Mouse (Mus musculus): ENCODE results near the gene Ctso. TPM values are rescaled to one million over a fixed set of nuclear protein-coding genes. Genes with fewer than 3 reads are reported as not detected.

The Ctso gene
- polyA plus RNA-seq, 1 experiment from 2014 or later: 13.6 TPM

DNA sequence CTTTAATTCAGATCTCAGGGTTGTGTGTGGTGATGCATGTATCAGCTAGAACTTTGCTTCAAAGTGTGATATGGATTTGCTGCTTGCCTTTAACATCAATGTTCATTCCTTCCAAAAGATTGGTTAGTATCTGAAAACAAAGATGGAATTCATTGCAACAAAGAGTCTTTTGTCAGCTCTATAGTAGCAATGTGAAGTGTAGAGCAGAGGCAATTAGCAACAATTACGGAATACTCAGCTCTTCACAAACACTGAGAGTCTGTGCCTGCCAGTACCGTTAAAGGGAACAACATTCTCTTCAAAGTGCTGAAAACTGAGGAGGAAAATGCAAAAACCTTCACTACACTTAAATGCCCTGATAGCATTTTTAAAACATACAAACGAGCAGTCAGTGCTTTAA lies 12.7 kb upstream of the Ctso start:
- no peaks in the 10 kb centered on the region for H3K9me3 ChIP-seq (ENCODE audit: control insufficient read depth, low read length)
- H3K27me3 ChIP-seq (replicated peaks; ENCODE audit: control insufficient read depth, insufficient read depth, low read length): no peaks in the 10 kb centered on the region
- H3K27ac ChIP-seq (ENCODE audit: low read depth, low read length): no peak overlapping the region
- no peak overlapping the region for H3K9ac ChIP-seq (ENCODE audit: low read depth, low read length)
- ATAC-seq: no peak
- no peak overlapping the region for H3K4me2 ChIP-seq (ENCODE audit: low read length)
- H3K36me3 ChIP-seq (ENCODE audit: control insufficient read depth, insufficient read depth, low read length): no peaks in the 10 kb centered on the region
- H3K4me3 ChIP-seq (ENCODE audit: low read length): no peak overlapping the region
- no peaks in the 10 kb centered on the region for H3K4me1 ChIP-seq (ENCODE audit: control insufficient read depth, insufficient read depth, low read depth, low read length)
- 41% methylated on average over 3 of the region's 3 CpGs for WGBS

- Histone ChIP-seq H3K4me2 (ENCODE audit: low read length) (no peak overlapping the region), H3K9ac (ENCODE audit: low read depth, low read length) (no peak overlapping the region), H3K27ac (ENCODE audit: low read depth, low read length) (no peak overlapping the region), H3K4me1 (ENCODE audit: control insufficient read depth, insufficient read depth, low read depth, low read length) (no peaks in the 10 kb centered on the region; the same call in 1 of the 2 replicates), H3K36me3 (ENCODE audit: control insufficient read depth, insufficient read depth, low read length) (no peaks in the 10 kb centered on the region), H3K4me3 (ENCODE audit: low read length) (no peak overlapping the region), H3K9me3 (ENCODE audit: control insufficient read depth, low read length) (no peaks in the 10 kb centered on the region), H3K27me3 (replicated peaks; ENCODE audit: control insufficient read depth, insufficient read depth, low read length) (no peaks in the 10 kb centered on the region)
- peak; percentile 79 for ATAC-seq
- WGBS: 39% methylated on average over 4 of the region's 4 CpGs
Measured at GRCm38 (mm10) chr3:81922910-81923309, 9.5 kb upstream of the Ctso start.

GRCm38 (mm10) chr3:81924931-81925330 lies 7.5 kb upstream of the Ctso start:
- 5% methylated on average over 1 of the region's 1 CpGs for WGBS
- H3K4me3 ChIP-seq (ENCODE audit: low read length): no peak overlapping the region
- no peaks in the 10 kb centered on the region for H3K36me3 ChIP-seq (ENCODE audit: control insufficient read depth, insufficient read depth, low read length)
- H3K4me1 ChIP-seq (ENCODE audit: control insufficient read depth, insufficient read depth, low read depth, low read length): no peaks in the 10 kb centered on the region; the same call in 1 of the 2 replicates
- H3K9me3 ChIP-seq (ENCODE audit: control insufficient read depth, low read length): no peaks in the 10 kb centered on the region
- H3K27ac ChIP-seq (ENCODE audit: low read depth, low read length): no peak overlapping the region
- H3K27me3 ChIP-seq (replicated peaks; ENCODE audit: control insufficient read depth, insufficient read depth, low read length): no peaks in the 10 kb centered on the region
- no peak overlapping the region for H3K9ac ChIP-seq (ENCODE audit: low read depth, low read length)
- ATAC-seq: peak; percentile 59
- no peak overlapping the region for H3K4me2 ChIP-seq (ENCODE audit: low read length)

DNA sequence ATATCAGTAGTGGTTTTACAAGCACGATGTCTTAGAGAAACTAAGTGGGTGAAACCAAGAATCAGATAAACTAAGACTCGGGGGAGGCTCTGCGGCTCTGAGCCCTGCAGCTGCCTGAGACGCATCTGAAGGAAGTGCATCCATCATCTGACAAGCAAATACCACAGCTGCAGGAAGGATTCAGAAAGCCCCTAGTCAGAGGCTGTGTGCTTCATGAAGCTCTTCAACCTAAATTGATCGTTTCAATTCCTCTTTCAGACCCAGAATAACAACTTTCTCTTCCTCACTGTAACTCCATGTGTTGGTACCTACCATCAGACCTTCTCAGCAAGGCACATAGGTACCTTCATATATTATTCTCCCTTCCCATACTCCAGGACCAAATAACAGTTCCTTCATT lies 6.5 kb upstream of the Ctso start:
- Histone ChIP-seq H3K4me3 (ENCODE audit: low read length) (no peak overlapping the region), H3K4me1 (ENCODE audit: control insufficient read depth, insufficient read depth, low read depth, low read length) (no peaks in the 10 kb centered on the region; the same call in 1 of the 2 replicates), H3K36me3 (ENCODE audit: control insufficient read depth, insufficient read depth, low read length) (no peaks in the 10 kb centered on the region), H3K9ac (ENCODE audit: low read depth, low read length) (no peak overlapping the region), H3K27ac (ENCODE audit: low read depth, low read length) (no peak overlapping the region), H3K27me3 (replicated peaks; ENCODE audit: control insufficient read depth, insufficient read depth, low read length) (no peaks in the 10 kb centered on the region), H3K9me3 (ENCODE audit: control insufficient read depth, low read length) (no peaks in the 10 kb centered on the region), H3K4me2 (ENCODE audit: low read length) (no peak overlapping the region)
- ATAC-seq: no peak
- 50% methylated on average over 5 of the region's 5 CpGs for WGBS

DNA sequence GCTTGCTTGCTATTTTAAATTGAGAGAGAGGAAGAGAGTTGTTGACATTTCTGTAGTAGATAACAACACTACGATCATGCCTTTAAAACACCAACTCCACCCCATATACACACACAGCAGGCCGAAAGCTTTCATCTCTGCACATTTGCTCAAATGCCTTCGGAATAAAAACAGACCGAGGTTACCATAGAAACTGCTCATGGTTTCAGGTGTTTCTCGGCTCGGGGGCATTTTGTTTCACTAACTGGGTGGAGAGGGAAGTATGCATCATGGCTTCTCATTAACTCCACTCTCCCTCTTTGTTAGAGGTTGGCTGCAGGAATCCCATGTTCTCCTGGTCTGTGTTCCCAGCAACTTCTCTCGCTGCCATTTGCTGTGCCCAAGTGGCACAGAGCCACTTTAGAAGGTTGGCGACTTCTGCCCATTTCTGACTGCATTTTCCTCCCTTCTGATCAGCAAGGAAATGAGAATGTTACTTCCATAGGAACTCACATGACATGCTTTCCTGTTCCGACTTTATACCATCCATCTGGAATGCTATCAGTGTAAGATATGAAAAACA lies 5.6 kb upstream of the Ctso start:
- no peaks in the 10 kb centered on the region for H3K9me3 ChIP-seq (ENCODE audit: control insufficient read depth, low read length)
- no peaks in the 10 kb centered on the region for H3K36me3 ChIP-seq (ENCODE audit: control insufficient read depth, insufficient read depth, low read length)
- H3K4me2 ChIP-seq (ENCODE audit: low read length): no peak overlapping the region
- no peak overlapping the region for H3K9ac ChIP-seq (ENCODE audit: low read depth, low read length)
- no peaks in the 10 kb centered on the region for H3K27me3 ChIP-seq (replicated peaks; ENCODE audit: control insufficient read depth, insufficient read depth, low read length)
- no peak for ATAC-seq
- H3K4me1 ChIP-seq (ENCODE audit: control insufficient read depth, insufficient read depth, low read depth, low read length): no peaks in the 10 kb centered on the region; the same call in 1 of the 2 replicates
- no peak overlapping the region for H3K4me3 ChIP-seq (ENCODE audit: low read length)
- H3K27ac ChIP-seq (ENCODE audit: low read depth, low read length): no peak overlapping the region
- WGBS: 42% methylated on average over 9 of the region's 9 CpGs

GRCm38 (mm10) chr3:81929073-81929472 lies 3.3 kb upstream of the Ctso start:
- H3K4me1 ChIP-seq (ENCODE audit: control insufficient read depth, insufficient read depth, low read depth, low read length): no peaks in the 10 kb centered on the region; the same call in 1 of the 2 replicates
- no peak overlapping the region for H3K4me3 ChIP-seq (ENCODE audit: low read length)
- H3K9me3 ChIP-seq (ENCODE audit: control insufficient read depth, low read length): no peaks in the 10 kb centered on the region
- no peak for ATAC-seq
- H3K27me3 ChIP-seq (replicated peaks; ENCODE audit: control insufficient read depth, insufficient read depth, low read length): no peaks in the 10 kb centered on the region
- 95% methylated on average over 1 of the region's 1 CpGs for WGBS
- no peaks in the 10 kb centered on the region for H3K36me3 ChIP-seq (ENCODE audit: control insufficient read depth, insufficient read depth, low read length)
- no peak overlapping the region for H3K27ac ChIP-seq (ENCODE audit: low read depth, low read length)
- H3K9ac ChIP-seq (ENCODE audit: low read depth, low read length): no peak overlapping the region
- no peak overlapping the region for H3K4me2 ChIP-seq (ENCODE audit: low read length)

DNA sequence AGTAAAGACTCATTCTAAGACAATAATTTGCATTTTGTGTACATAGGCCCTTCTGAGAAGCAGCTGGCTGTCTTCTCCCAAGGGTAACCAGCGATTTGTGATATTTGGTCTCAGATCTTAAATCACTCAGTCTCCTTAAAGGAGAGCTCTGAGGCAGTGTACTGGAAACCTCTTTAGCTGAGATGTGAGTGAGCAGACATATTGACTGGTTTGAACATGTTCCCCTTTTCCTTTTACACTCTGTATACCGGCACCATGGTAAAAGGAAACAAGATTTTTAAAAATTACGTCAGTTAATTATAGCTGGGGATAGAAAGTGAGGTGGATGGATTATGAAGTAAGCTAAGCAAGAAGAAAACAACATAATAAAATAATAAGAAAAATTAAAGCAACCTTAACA lies 706 bp upstream of the Ctso start:
- Histone ChIP-seq H3K4me3 (ENCODE audit: low read length) (no peak overlapping the region), H3K4me2 (ENCODE audit: low read length) (no peak overlapping the region), H3K9me3 (ENCODE audit: control insufficient read depth, low read length) (no peaks in the 10 kb centered on the region), H3K27me3 (replicated peaks; ENCODE audit: control insufficient read depth, insufficient read depth, low read length) (no peaks in the 10 kb centered on the region), H3K27ac (ENCODE audit: low read depth, low read length) (no peak overlapping the region), H3K36me3 (ENCODE audit: control insufficient read depth, insufficient read depth, low read length) (no peaks in the 10 kb centered on the region), H3K4me1 (ENCODE audit: control insufficient read depth, insufficient read depth, low read depth, low read length) (no peaks in the 10 kb centered on the region; the same call in 1 of the 2 replicates), H3K9ac (ENCODE audit: low read depth, low read length) (no peak overlapping the region)
- ATAC-seq: no peak
- 62% methylated on average over 3 of the region's 3 CpGs for WGBS

DNA sequence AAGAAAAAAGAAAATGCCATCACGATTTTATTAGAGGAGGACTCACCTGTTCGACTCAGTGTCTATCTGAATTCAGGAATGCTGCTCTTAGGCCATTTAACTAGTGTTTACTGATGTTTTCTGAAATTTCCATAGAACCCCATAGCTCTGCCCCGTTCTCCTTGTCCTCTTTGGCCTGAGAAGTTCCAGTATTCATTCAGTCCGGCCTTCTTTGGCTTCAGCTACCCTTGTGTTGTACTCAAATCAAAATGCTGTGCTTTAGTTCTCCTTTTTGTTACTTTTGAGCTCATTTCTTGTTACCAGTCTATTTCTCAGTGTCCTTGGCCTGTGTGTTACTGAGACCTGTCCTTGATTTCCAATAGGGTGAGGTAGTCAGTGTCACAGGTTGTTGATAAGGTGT lies 947 bp downstream of the Ctso start:
- H3K27me3 ChIP-seq (replicated peaks; ENCODE audit: control insufficient read depth, insufficient read depth, low read length): no peaks in the 10 kb centered on the region
- no peak overlapping the region; the same call in 1 of the 2 replicates for H3K4me2 ChIP-seq (ENCODE audit: low read length)
- no peak for ATAC-seq
- WGBS: 89% methylated on average over 4 of the region's 4 CpGs
- H3K9me3 ChIP-seq (ENCODE audit: control insufficient read depth, low read length): no peaks in the 10 kb centered on the region
- no peak overlapping the region for H3K9ac ChIP-seq (ENCODE audit: low read depth, low read length)
- no peaks in the 10 kb centered on the region; the same call in 1 of the 2 replicates for H3K4me1 ChIP-seq (ENCODE audit: control insufficient read depth, insufficient read depth, low read depth, low read length)
- H3K27ac ChIP-seq (ENCODE audit: low read depth, low read length): no peak overlapping the region
- no peak overlapping the region for H3K4me3 ChIP-seq (ENCODE audit: low read length)
- H3K36me3 ChIP-seq (ENCODE audit: control insufficient read depth, insufficient read depth, low read length): no peaks in the 10 kb centered on the region

DNA sequence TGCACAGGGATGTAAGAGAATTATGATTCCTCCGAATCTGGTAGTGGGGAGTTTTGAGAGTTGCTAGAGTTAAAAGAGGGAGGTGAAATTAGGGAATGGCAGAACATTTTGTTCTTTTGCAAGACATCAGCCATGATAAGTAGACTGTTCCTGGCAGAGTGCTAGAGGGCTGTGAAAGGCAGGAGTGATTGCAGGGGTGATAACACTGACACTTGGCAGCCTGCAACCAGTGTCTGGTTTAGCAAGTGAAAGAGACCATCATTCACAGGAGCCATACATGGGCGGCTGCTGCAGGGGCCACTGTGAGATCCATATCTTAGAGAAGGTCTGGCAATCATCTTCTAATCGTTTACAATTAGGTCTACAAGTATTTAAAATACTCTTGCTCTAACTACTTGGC lies 6.5 kb downstream of the Ctso start:
- Histone ChIP-seq H3K4me3 (ENCODE audit: low read length) (no peak overlapping the region), H3K27me3 (replicated peaks; ENCODE audit: control insufficient read depth, insufficient read depth, low read length) (no peaks in the 10 kb centered on the region), H3K4me1 (ENCODE audit: control insufficient read depth, insufficient read depth, low read depth, low read length) (no peaks in the 10 kb centered on the region), H3K27ac (ENCODE audit: low read depth, low read length) (no peak overlapping the region), H3K9ac (ENCODE audit: low read depth, low read length) (no peak overlapping the region), H3K4me2 (ENCODE audit: low read length) (no peak overlapping the region), H3K36me3 (ENCODE audit: control insufficient read depth, insufficient read depth, low read length) (no peaks in the 10 kb centered on the region), H3K9me3 (ENCODE audit: control insufficient read depth, low read length) (no peaks in the 10 kb centered on the region)
- no peak for ATAC-seq
- 84% methylated on average over 3 of the region's 3 CpGs for WGBS

- Histone ChIP-seq H3K9ac (ENCODE audit: low read depth, low read length) (no peak overlapping the region), H3K4me2 (ENCODE audit: low read length) (no peak overlapping the region), H3K9me3 (ENCODE audit: control insufficient read depth, low read length) (no peaks in the 10 kb centered on the region), H3K27ac (ENCODE audit: low read depth, low read length) (no peak overlapping the region), H3K27me3 (replicated peaks; ENCODE audit: control insufficient read depth, insufficient read depth, low read length) (no peaks in the 10 kb centered on the region), H3K4me1 (ENCODE audit: control insufficient read depth, insufficient read depth, low read depth, low read length) (no peaks in the 10 kb centered on the region), H3K4me3 (ENCODE audit: low read length) (no peak overlapping the region), H3K36me3 (ENCODE audit: control insufficient read depth, insufficient read depth, low read length) (no peaks in the 10 kb centered on the region)
- 92% methylated on average over 3 of the region's 3 CpGs for WGBS
- ATAC-seq: no peak
Measured at GRCm38 (mm10) chr3:81942341-81942740, 9.9 kb downstream of the Ctso start.
